Comparison of ENCODE assay signal across 8 mouse cellular contexts in genomic region chr11:118740001-118740400, GRCm38 (mm10).
DNase-seq lines count a peak whose midpoint lies in the region; ATAC-seq and TF ChIP-seq lines count a peak whose summit lies in the region.

No protein-coding gene starts in this region.

- H3K27ac ChIP-seq in intestine, postnatal 0 days (ENCODE audit: low read depth, low read length) = no peak overlapping the region
- no peak overlapping the region for H3K27ac ChIP-seq in intestine, embryonic 16.5 days (ENCODE audit: low read length)
- no peak overlapping the region for H3K27ac ChIP-seq in embryonic facial prominence, embryonic 11.5 days (replicated peaks; ENCODE audit: low read depth, low read length)
- H3K27ac ChIP-seq in heart, embryonic 13.5 days (replicated peaks) = no peak overlapping the region

- no peak overlapping the region for H3K4me2 ChIP-seq in intestine, postnatal 0 days (replicated peaks; ENCODE audit: low read depth)
- no peak overlapping the region for H3K4me2 ChIP-seq in intestine, embryonic 16.5 days (ENCODE audit: low read depth, low read length)
- H3K4me2 ChIP-seq in embryonic facial prominence, embryonic 11.5 days (ENCODE audit: low read depth, low read length) = no peak overlapping the region
- peak overlapping the region; percentile 26; the same call in 1 of the 2 replicates for H3K4me2 ChIP-seq in heart, embryonic 13.5 days

- DNase-seq in adrenal gland, postnatal 10 days = peak; percentile 82
- peak; percentile 73 for DNase-seq in embryonic facial prominence, embryonic 11.5 days (ENCODE audit: low spot score)
- DNase-seq in layer of hippocampus, postnatal 10 days (ENCODE audit: low spot score in 2 of 2) = peak; percentile 76 to 83
- peak; percentile 82 for DNase-seq in mesoderm, embryonic 11.5 days (ENCODE audit: low read depth, low spot score)
- DNase-seq in right cerebral cortex, postnatal 36 days (ENCODE audit: low spot score in 2 of 2) = peak; percentile 60 to 68

- no peak overlapping the region for H3K9ac ChIP-seq in intestine, postnatal 0 days (ENCODE audit: low read depth, low read length)
- no peak overlapping the region for H3K9ac ChIP-seq in intestine, embryonic 16.5 days (ENCODE audit: low read depth, low read length)
- no peak overlapping the region for H3K9ac ChIP-seq in embryonic facial prominence, embryonic 11.5 days (replicated peaks; ENCODE audit: low read length)
- H3K9ac ChIP-seq in heart, embryonic 13.5 days = no peak overlapping the region

- no peaks in the 10 kb centered on the region for H3K36me3 ChIP-seq in intestine, postnatal 0 days (ENCODE audit: control insufficient read depth, insufficient read depth)
- no peaks in the 10 kb centered on the region for H3K36me3 ChIP-seq in intestine, embryonic 16.5 days (ENCODE audit: control insufficient read depth, insufficient read depth, low read length)
- H3K36me3 ChIP-seq in embryonic facial prominence, embryonic 11.5 days (replicated peaks; ENCODE audit: control insufficient read depth, insufficient read depth, low read depth, low read length) = no peaks in the 10 kb centered on the region
- no peaks in the 10 kb centered on the region for H3K36me3 ChIP-seq in heart, embryonic 13.5 days

- TF ChIP-seq CTCF in intestine, postnatal 0 days (IDR thresholded peaks at IDR 0.05; ENCODE audit: low read depth) = peak; percentile 93

- 0 out of 2 replicates have a peak, but pooled peaks cover 2% of the 10 kb centered on the region for H3K4me1 ChIP-seq in intestine, postnatal 0 days (replicated peaks; ENCODE audit: control insufficient read depth, insufficient read depth, low read length)
- H3K4me1 ChIP-seq in intestine, embryonic 16.5 days (ENCODE audit: control insufficient read depth, insufficient read depth, low read length) = peaks cover 10% of the 10 kb centered on the region; the same call in 1 of the 2 replicates
- no peaks in the 10 kb centered on the region for H3K4me1 ChIP-seq in embryonic facial prominence, embryonic 11.5 days (ENCODE audit: control insufficient read depth, insufficient read depth, low read length)
- H3K4me1 ChIP-seq in heart, embryonic 13.5 days = peaks cover 20% of the 10 kb centered on the region

- no peaks in the 10 kb centered on the region for H3K9me3 ChIP-seq in intestine, postnatal 0 days (ENCODE audit: control insufficient read depth)
- no peaks in the 10 kb centered on the region for H3K9me3 ChIP-seq in intestine, embryonic 16.5 days (ENCODE audit: control insufficient read depth, low read length)
- H3K9me3 ChIP-seq in embryonic facial prominence, embryonic 11.5 days (replicated peaks; ENCODE audit: control insufficient read depth, low read length) = no peaks in the 10 kb centered on the region
- no peaks in the 10 kb centered on the region for H3K9me3 ChIP-seq in heart, embryonic 13.5 days

- no peak overlapping the region for H3K4me3 ChIP-seq in intestine, postnatal 0 days (ENCODE audit: low read depth, low read length)
- H3K4me3 ChIP-seq in intestine, embryonic 16.5 days (ENCODE audit: low read length) = no peak overlapping the region
- H3K4me3 ChIP-seq in embryonic facial prominence, embryonic 11.5 days (ENCODE audit: low read depth, low read length) = no peak overlapping the region
- H3K4me3 ChIP-seq in heart, embryonic 13.5 days = no peak overlapping the region

- ATAC-seq in intestine, postnatal 0 days = no peak
- ATAC-seq in intestine, embryonic 16.5 days = no peak
- ATAC-seq in embryonic facial prominence, embryonic 11.5 days (replicated peaks; ENCODE audit: insufficient number of reproducible peaks, low FRiP score, low TSS enrichment, low read depth) = no peak
- ATAC-seq in heart, embryonic 13.5 days (ENCODE audit: extremely low read depth, insufficient number of reproducible peaks, low FRiP score, low TSS enrichment) = no peak

- 16% methylated on average over 6 of the region's 6 CpGs for WGBS in intestine, postnatal 0 days
- whole genome bisulfite sequencing in intestine, embryonic 16.5 days = 14% methylated on average over 6 of the region's 6 CpGs
- 17% methylated on average over 6 of the region's 6 CpGs for WGBS in embryonic facial prominence, embryonic 11.5 days
- WGBS in heart, embryonic 13.5 days = 19% methylated on average over 6 of the region's 6 CpGs

- peaks cover 5% of the 10 kb centered on the region for H3K27me3 ChIP-seq in intestine, postnatal 0 days (replicated peaks; ENCODE audit: control insufficient read depth, insufficient read depth, low read length)
- peaks cover 2% of the 10 kb centered on the region for H3K27me3 ChIP-seq in intestine, embryonic 16.5 days (replicated peaks; ENCODE audit: control insufficient read depth, insufficient read depth, low read length)
- H3K27me3 ChIP-seq in embryonic facial prominence, embryonic 11.5 days (ENCODE audit: control insufficient read depth, insufficient read depth, low read length) = no peaks in the 10 kb centered on the region
- peaks cover 75% of the 10 kb centered on the region for H3K27me3 ChIP-seq in heart, embryonic 13.5 days (replicated peaks)
